Mouse (Mus musculus) limb, embryonic 15.5 days (tissue): ENCODE data around the gene Ank2. TPM values are rescaled to one million over a fixed set of nuclear protein-coding genes. Genes with fewer than 3 reads are reported as not detected.

Experiments
- ATAC-seq: fragments of 200-750 bp; cut with Nextera tagmentation; 2 replicates; pipeline ENCODE4 v1.8.0; 2017; ENCODE audit warnings: low read depth, moderate TSS enrichment; ENCODE audit not compliant: insufficient number of reproducible peaks, low FRiP score, low TSS enrichment
- H3K27ac ChIP-seq: fragments of 300-500 bp; sonication (generic); 2 replicates; pipeline ENCODE4 v1.5.1; 2015; ENCODE audit warnings: moderate library complexity, mild to moderate bottlenecking, inconsistent platforms
- H3K27me3 ChIP-seq: fragments of 300-500 bp; sonication (generic); 2 replicates; pipeline ENCODE4 v1.6.1; 2015; ENCODE audit warnings: inconsistent platforms
- H3K36me3 ChIP-seq: fragments of 300-500 bp; sonication (generic); 2 replicates; pipeline ENCODE4 v1.6.1; 2015; ENCODE audit warnings: inconsistent platforms
- H3K4me1 ChIP-seq: fragments of 300-500 bp; sonication (generic); 2 replicates; pipeline ENCODE4 v1.6.1; 2015; ENCODE audit warnings: inconsistent platforms
- H3K4me2 ChIP-seq: fragments of 300-500 bp; sonication (generic); 2 replicates; pipeline ENCODE4 v1.6.1; 2015; ENCODE audit warnings: mild to moderate bottlenecking, inconsistent platforms
- H3K4me3 ChIP-seq: fragments of 300-500 bp; sonication (generic); 2 replicates; pipeline ENCODE4 v1.5.1; 2015; ENCODE audit warnings: mild to moderate bottlenecking, inconsistent platforms
- H3K9ac ChIP-seq: fragments of 300-500 bp; sonication (generic); 2 replicates; pipeline ENCODE4 v1.6.1; 2015; ENCODE audit warnings: inconsistent platforms
- H3K9me3 ChIP-seq: fragments of 300-500 bp; sonication (generic); 2 replicates; pipeline ENCODE4 v1.6.1; 2016; ENCODE audit warnings: inconsistent platforms
- WGBS: fragments of 180-500 bp; shearing (Covaris S2); methylation state at CpG from one replicate; pipeline ENCODE4 v1.1.7; 2015; 5-methylcytosine and 5-hydroxymethylcytosine counted together
- polyA plus RNA-seq: library from polyadenylated mRNA; unstranded; fragments of >200 nt; fragmentation: Nextera tagmentation; extraction: Ambion mirVana; gene quantifications from 2 replicates; pipeline ENCODE4 v1.2.1, GENCODE M21; 2015

Ank2 gene
- polyA plus RNA-seq, 1 experiment from 2014 or later = 34.5 TPM

GRCm38 (mm10) chr3:127134062-127134461 lies 365.1 kb downstream of the Ank2 start:
- 67% methylated on average over 2 of the region's 2 CpGs for WGBS

GRCm38 (mm10) chr3:127131048-127131447 lies 368.1 kb downstream of the Ank2 start:
- Histone ChIP-seq H3K4me3 (no peak overlapping the region), H3K4me2 (no peak overlapping the region), H3K27me3 (no peaks in the 10 kb centered on the region), H3K9ac (no peak overlapping the region), H3K36me3 (no peaks in the 10 kb centered on the region), H3K9me3 (no peaks in the 10 kb centered on the region), H3K27ac (no peak overlapping the region), H3K4me1 (no peaks in the 10 kb centered on the region; the same call in 1 of the 2 replicates)
- 34% methylated on average over 3 of the region's 3 CpGs for WGBS
- ATAC-seq = no peak

More at GRCm38 (mm10) chr3:127134062-127134461, 365.1 kb downstream of the Ank2 start:
- no peak overlapping the region for H3K27ac ChIP-seq
- H3K9me3 ChIP-seq = no peaks in the 10 kb centered on the region
- H3K4me1 ChIP-seq = no peaks in the 10 kb centered on the region; the same call in 1 of the 2 replicates
- H3K27me3 ChIP-seq = no peaks in the 10 kb centered on the region
- no peaks in the 10 kb centered on the region for H3K36me3 ChIP-seq
- no peak overlapping the region for H3K4me3 ChIP-seq
- H3K9ac ChIP-seq = no peak overlapping the region
- H3K4me2 ChIP-seq = no peak overlapping the region
- ATAC-seq = no peak

DNA sequence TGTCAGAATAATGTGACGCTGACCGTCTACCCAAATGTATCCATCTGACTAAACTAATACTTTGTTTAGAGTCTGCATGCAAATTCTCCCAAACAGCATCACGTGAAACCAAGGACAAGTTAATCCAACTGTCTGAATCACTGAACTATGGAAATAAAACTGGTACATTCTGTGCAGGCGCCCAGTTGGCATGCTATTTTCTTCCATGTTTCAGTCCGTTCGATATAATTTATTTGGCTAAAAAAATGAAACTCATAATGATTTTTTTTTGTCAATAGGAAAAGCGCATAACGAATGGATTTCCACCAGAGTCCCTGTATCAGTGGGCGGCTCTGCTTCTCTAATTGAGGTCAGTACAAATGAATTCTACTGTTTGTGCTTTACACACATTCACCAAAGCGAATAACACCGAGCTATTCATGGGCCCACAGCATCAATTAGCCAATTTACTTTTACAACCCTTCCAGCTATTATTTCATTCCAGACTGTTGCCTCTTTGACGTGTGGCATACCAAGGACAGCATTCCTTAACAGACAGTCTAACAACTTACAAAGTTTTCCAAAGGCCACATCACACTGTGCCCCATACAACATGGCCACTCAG lies 368.9 kb downstream of the Ank2 start:
- no peaks in the 10 kb centered on the region for H3K9me3 ChIP-seq
- WGBS = 55% methylated on average over 12 of the region's 12 CpGs
- no peaks in the 10 kb centered on the region; the same call in 1 of the 2 replicates for H3K4me1 ChIP-seq
- no peaks in the 10 kb centered on the region for H3K36me3 ChIP-seq
- no peak for ATAC-seq
- no peak overlapping the region for H3K4me3 ChIP-seq
- no peaks in the 10 kb centered on the region for H3K27me3 ChIP-seq
- no peak overlapping the region for H3K9ac ChIP-seq
- no peak overlapping the region for H3K4me2 ChIP-seq
- no peak overlapping the region for H3K27ac ChIP-seq

GRCm38 (mm10) chr3:127129750-127130149 lies 369.4 kb downstream of the Ank2 start:
- H3K9ac ChIP-seq = no peak overlapping the region
- peaks cover under 1% of the 10 kb centered on the region for H3K4me1 ChIP-seq
- no peaks in the 10 kb centered on the region for H3K27me3 ChIP-seq
- H3K36me3 ChIP-seq = no peaks in the 10 kb centered on the region
- no peaks in the 10 kb centered on the region for H3K9me3 ChIP-seq
- no peak overlapping the region for H3K4me3 ChIP-seq
- 48% methylated on average over 1 of the region's 1 CpGs for WGBS
- H3K27ac ChIP-seq = no peak overlapping the region
- no peak for ATAC-seq
- H3K4me2 ChIP-seq = no peak overlapping the region

- H3K4me1 ChIP-seq = peaks cover 18% of the 10 kb centered on the region
- no peaks in the 10 kb centered on the region for H3K36me3 ChIP-seq
- no peak overlapping the region for H3K9ac ChIP-seq
- ATAC-seq = no peak
- no peaks in the 10 kb centered on the region for H3K27me3 ChIP-seq
- no peak overlapping the region for H3K4me2 ChIP-seq
- no peaks in the 10 kb centered on the region for H3K9me3 ChIP-seq
- H3K4me3 ChIP-seq = no peak overlapping the region
- no peak overlapping the region for H3K27ac ChIP-seq
- WGBS = 79% methylated on average over 1 of the region's 1 CpGs
Observed at GRCm38 (mm10) chr3:127127611-127128010, 371.5 kb downstream of the Ank2 start.

DNA sequence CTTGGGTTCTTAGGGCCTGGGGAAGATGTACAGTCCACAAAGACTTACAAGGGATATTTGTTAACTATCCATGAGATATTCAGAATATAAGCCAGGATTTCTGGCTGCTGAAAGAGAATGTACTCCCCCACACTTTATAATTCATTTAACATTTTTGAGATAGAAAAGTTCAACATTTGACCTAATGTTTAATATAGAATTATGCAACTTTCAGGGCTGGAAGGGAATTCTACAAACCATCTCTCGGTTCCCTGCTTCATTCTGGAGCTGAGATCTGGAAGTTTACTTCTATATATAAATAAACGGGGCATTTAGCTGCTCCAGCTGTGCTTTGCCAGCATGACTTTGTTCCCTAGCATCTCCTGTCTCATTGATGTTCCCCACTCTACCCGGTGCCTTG lies 372.9 kb downstream of the Ank2 start:
- no peak for ATAC-seq
- Histone ChIP-seq H3K27me3 (no peaks in the 10 kb centered on the region), H3K4me3 (no peak overlapping the region), H3K9me3 (no peaks in the 10 kb centered on the region), H3K36me3 (no peaks in the 10 kb centered on the region), H3K27ac (no peak overlapping the region), H3K4me2 (no peak overlapping the region), H3K4me1 (peaks cover 18% of the 10 kb centered on the region), H3K9ac (no peak overlapping the region)
- 55% methylated on average over 3 of the region's 3 CpGs for WGBS

GRCm38 (mm10) chr3:127124375-127124993 lies 374.7 kb downstream of the Ank2 start:
- no peaks in the 10 kb centered on the region for H3K27me3 ChIP-seq
- ATAC-seq = 0 out of 2 replicates have a peak, but pooled peaks have one; percentile 40
- no peak overlapping the region for H3K4me3 ChIP-seq
- H3K27ac ChIP-seq = peak overlapping the region; percentile 43; the same call in 1 of the 2 replicates
- WGBS = 62% methylated on average over 10 of the region's 10 CpGs
- peaks cover 18% of the 10 kb centered on the region for H3K4me1 ChIP-seq
- no peak overlapping the region for H3K9ac ChIP-seq
- H3K9me3 ChIP-seq = no peaks in the 10 kb centered on the region
- no peaks in the 10 kb centered on the region for H3K36me3 ChIP-seq
- H3K4me2 ChIP-seq = no peak overlapping the region

DNA sequence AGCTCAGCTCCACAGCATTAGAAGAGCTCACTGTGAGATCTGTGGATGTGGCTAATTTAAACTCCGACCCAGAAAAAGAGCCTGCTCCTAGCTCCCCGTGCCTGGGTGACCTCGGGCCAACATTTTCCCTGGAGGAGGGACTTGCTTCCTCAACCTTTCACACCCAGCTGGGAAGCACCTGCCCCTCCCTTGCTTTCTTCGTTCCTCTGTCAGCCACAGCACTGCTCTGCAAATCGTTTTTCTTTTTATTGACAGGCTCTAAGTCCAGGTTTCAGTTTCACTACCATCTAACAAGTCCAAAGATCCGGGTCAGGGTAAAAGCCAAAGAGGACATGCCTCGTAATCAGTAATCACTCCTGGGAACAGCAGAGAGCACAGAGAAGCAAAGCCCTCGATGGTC lies 375.8 kb downstream of the Ank2 start:
- Histone ChIP-seq H3K4me2 (0 out of 2 replicates have a peak overlapping the region, but pooled peaks have one; percentile 7), H3K4me1 (peaks cover 18% of the 10 kb centered on the region), H3K9ac (no peak overlapping the region), H3K36me3 (no peaks in the 10 kb centered on the region), H3K27ac (peak overlapping the region; percentile 27; the same call in 1 of the 2 replicates), H3K4me3 (no peak overlapping the region), H3K9me3 (no peaks in the 10 kb centered on the region), H3K27me3 (no peaks in the 10 kb centered on the region)
- no peak for ATAC-seq
- WGBS = 12% methylated on average over 8 of the region's 8 CpGs

GRCm38 (mm10) chr3:127118777-127119176 lies 380.4 kb downstream of the Ank2 start:
- no peak overlapping the region for H3K9ac ChIP-seq
- peaks cover 7% of the 10 kb centered on the region for H3K4me1 ChIP-seq
- no peak overlapping the region for H3K27ac ChIP-seq
- H3K4me3 ChIP-seq = no peak overlapping the region
- no peak for ATAC-seq
- H3K9me3 ChIP-seq = no peaks in the 10 kb centered on the region
- no peaks in the 10 kb centered on the region for H3K27me3 ChIP-seq
- 86% methylated on average over 4 of the region's 4 CpGs for WGBS
- no peaks in the 10 kb centered on the region for H3K36me3 ChIP-seq
- no peak overlapping the region for H3K4me2 ChIP-seq

- H3K4me2 ChIP-seq = no peak overlapping the region
- WGBS = 58% methylated on average over 6 of the region's 6 CpGs
- no peak overlapping the region for H3K9ac ChIP-seq
- H3K9me3 ChIP-seq = no peaks in the 10 kb centered on the region
- ATAC-seq = no peak
- H3K27ac ChIP-seq = no peak overlapping the region
- H3K36me3 ChIP-seq = no peaks in the 10 kb centered on the region
- H3K4me3 ChIP-seq = no peak overlapping the region
- H3K4me1 ChIP-seq = no peaks in the 10 kb centered on the region
- H3K27me3 ChIP-seq = no peaks in the 10 kb centered on the region
Observed at GRCm38 (mm10) chr3:127116226-127116625, 382.9 kb downstream of the Ank2 start.

- Histone ChIP-seq H3K4me2 (no peak overlapping the region), H3K9me3 (no peaks in the 10 kb centered on the region), H3K27ac (no peak overlapping the region), H3K4me1 (peaks cover 7% of the 10 kb centered on the region; the same call in 1 of the 2 replicates), H3K36me3 (no peaks in the 10 kb centered on the region), H3K4me3 (no peak overlapping the region), H3K9ac (no peak overlapping the region), H3K27me3 (no peaks in the 10 kb centered on the region)
- no peak for ATAC-seq
- 77% methylated on average over 7 of the region's 7 CpGs for WGBS
Observed at GRCm38 (mm10) chr3:127113238-127113637, 385.9 kb downstream of the Ank2 start.

- no peak overlapping the region for H3K27ac ChIP-seq
- no peak overlapping the region for H3K4me2 ChIP-seq
- no peak overlapping the region for H3K4me3 ChIP-seq
- H3K4me1 ChIP-seq = peaks cover 13% of the 10 kb centered on the region
- peak; percentile 68 for ATAC-seq
- 29% methylated on average over 3 of the region's 3 CpGs for WGBS
- H3K9ac ChIP-seq = no peak overlapping the region
- no peaks in the 10 kb centered on the region for H3K36me3 ChIP-seq
- H3K9me3 ChIP-seq = no peaks in the 10 kb centered on the region
- no peaks in the 10 kb centered on the region for H3K27me3 ChIP-seq
Observed at GRCm38 (mm10) chr3:127109413-127109812, 389.7 kb downstream of the Ank2 start.
